Mouse (Mus musculus) forebrain, postnatal 0 days (tissue): ENCODE data around the gene Nos1. TPM values are rescaled to one million over a fixed set of nuclear protein-coding genes. Genes with fewer than 3 reads are reported as not detected.

Experiments used
- ATAC-seq: fragments of 200-750 bp; cut with Nextera tagmentation; 2 replicates; pipeline ENCODE4 v1.8.0; 2017; ENCODE audit warnings: mild to moderate bottlenecking, moderate library complexity
- DNase-seq: peaks from one replicate; pipeline ENCODE4 v3.0.0-alpha.2; 2015
- H3K27ac ChIP-seq: fragments of 300-500 bp; sonication (generic); 2 replicates; pipeline ENCODE4 v1.5.1; 2014; ENCODE audit warnings: low read depth, mild to moderate bottlenecking, antibody characterized with exemption, low read length, moderate library complexity, mixed read lengths
- H3K27me3 ChIP-seq: fragments of 300-500 bp; sonication (generic); 2 replicates; pipeline ENCODE4 v1.6.1; 2014; ENCODE audit warnings: mild to moderate bottlenecking, low read length, mixed read lengths; ENCODE audit not compliant: insufficient read depth
- H3K36me3 ChIP-seq: fragments of 300-500 bp; sonication (generic); 2 replicates; pipeline ENCODE4 v1.6.1; 2014; ENCODE audit warnings: mild to moderate bottlenecking, moderate library complexity; ENCODE audit not compliant: insufficient read depth
- H3K4me1 ChIP-seq: fragments of 300-500 bp; sonication (generic); 2 replicates; pipeline ENCODE4 v1.6.1; 2014; ENCODE audit warnings: antibody characterized with exemption; ENCODE audit not compliant: insufficient read depth
- H3K4me2 ChIP-seq: fragments of 300-500 bp; sonication (generic); 2 replicates; pipeline ENCODE4 v1.6.1; 2014; ENCODE audit warnings: low read depth, mild to moderate bottlenecking, moderate library complexity
- H3K4me3 ChIP-seq: fragments of 300-500 bp; sonication (generic); 2 replicates; pipeline ENCODE4 v1.5.1; 2014; ENCODE audit warnings: low read depth, low read length, mixed read lengths
- H3K9ac ChIP-seq: fragments of 300-500 bp; sonication (generic); 2 replicates; pipeline ENCODE4 v1.6.1; 2014; ENCODE audit warnings: mild to moderate bottlenecking
- H3K9me3 ChIP-seq: fragments of 300-500 bp; sonication (generic); 2 replicates; pipeline ENCODE4 v1.6.1; 2016; ENCODE audit warnings: low read length
- CTCF ChIP-seq: sonication (generic); IDR thresholded peaks from 2 replicates; pipeline ENCODE4 v1.5.1; 2016; ENCODE audit warnings: antibody characterized with exemption, control low read depth, low read depth
- WGBS: fragments of 180-500 bp; shearing (Covaris S2); extraction: QIAGEN DNeasy Blood & Tissue Kit; methylation state at CpG from one replicate; pipeline ENCODE4 v1.1.7; 2014; 5-methylcytosine and 5-hydroxymethylcytosine counted together
- polyA plus RNA-seq: library from polyadenylated mRNA; unstranded; fragments of >200 nt; fragmentation: Nextera tagmentation; extraction: Ambion mirVana; gene quantifications from 2 replicates; pipeline ENCODE4 v1.2.1, GENCODE M21; 2015
- total RNA-seq: library from RNA; depleted of rRNA; stranded (reverse); fragments of >200 nt; gene quantifications from 2 replicates; pipeline ENCODE4 v1.2.3, GENCODE M21; 2014; rRNA removed

The Nos1 gene
- total RNA-seq: 16.9 and 18.1 TPM in 2 replicates
- 3.8 and 4.1 TPM in 2 replicates for polyA plus RNA-seq

DNA sequence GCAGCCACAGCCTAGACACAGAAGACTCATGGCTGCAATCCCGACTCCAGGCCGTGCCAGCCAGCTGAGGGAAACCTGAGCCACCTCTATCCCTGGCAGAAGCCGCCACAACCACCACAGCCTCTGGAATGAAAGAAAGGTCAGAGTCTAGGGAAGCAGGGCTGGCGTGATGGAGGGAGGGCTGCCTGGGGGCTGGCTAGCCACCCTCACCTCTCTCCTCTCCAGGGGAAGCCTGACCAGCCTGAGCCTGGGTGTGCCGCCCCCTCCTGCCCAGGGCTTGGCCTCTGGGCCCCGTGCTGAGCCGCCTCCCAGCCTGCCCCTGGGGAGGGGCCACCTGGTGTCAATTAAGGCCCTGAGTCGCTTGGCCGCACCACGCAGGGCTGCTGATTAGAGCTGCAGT, at the start of gene Nos1:
Gene Nos1 (plus strand): TSS at position 352 of the 400 bp plus-strand sequence.
- H3K36me3 ChIP-seq: no peaks in the 10 kb centered on the region
- H3K27ac ChIP-seq: no peak within 1 kb of the TSS
- TF ChIP-seq CTCF: no peak
- no peak within 1 kb of the TSS for H3K9ac ChIP-seq
- H3K27me3 ChIP-seq: no peaks in the 10 kb centered on the region
- H3K4me1 ChIP-seq: no peaks in the 10 kb centered on the region
- H3K4me2 ChIP-seq: no peak within 1 kb of the TSS
- H3K9me3 ChIP-seq: no peaks in the 10 kb centered on the region
- ATAC-seq: no peak
- DNase-seq: no peak
- 30% methylated on average over 9 of the region's 10 CpGs for WGBS
- H3K4me3 ChIP-seq: no peak within 1 kb of the TSS

DNA sequence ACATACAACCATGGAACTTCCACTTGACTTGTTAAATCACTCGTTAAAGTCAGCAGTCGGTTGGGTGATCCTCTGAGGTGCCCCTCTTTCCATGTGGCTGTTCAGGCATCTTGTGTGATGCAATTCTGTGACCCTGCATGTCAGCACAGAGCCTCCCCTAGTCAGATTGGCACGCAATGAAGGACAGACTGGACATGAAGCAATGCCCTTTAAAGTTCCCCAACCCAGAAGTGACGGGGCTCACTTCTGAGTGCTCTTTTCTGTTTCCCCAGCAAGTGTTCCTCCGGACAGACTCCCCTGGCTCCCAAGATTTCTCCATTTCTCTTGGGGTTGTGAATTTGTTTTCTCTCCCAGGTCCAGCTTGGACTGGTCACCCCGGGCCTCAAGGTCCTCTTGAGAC, 49.5 kb upstream of the Nos1 start:
- no peak overlapping the region for H3K4me2 ChIP-seq
- no peak overlapping the region for H3K27ac ChIP-seq
- H3K9me3 ChIP-seq: no peaks in the 10 kb centered on the region
- no peak overlapping the region for H3K9ac ChIP-seq
- ATAC-seq (no peak), DNase-seq (no peak)
- H3K4me3 ChIP-seq: no peak overlapping the region
- H3K4me1 ChIP-seq: no peaks in the 10 kb centered on the region
- 55% methylated on average over 6 of the region's 6 CpGs for WGBS
- no peaks in the 10 kb centered on the region for H3K36me3 ChIP-seq
- no peaks in the 10 kb centered on the region for H3K27me3 ChIP-seq
- no peak for TF ChIP-seq CTCF

DNA sequence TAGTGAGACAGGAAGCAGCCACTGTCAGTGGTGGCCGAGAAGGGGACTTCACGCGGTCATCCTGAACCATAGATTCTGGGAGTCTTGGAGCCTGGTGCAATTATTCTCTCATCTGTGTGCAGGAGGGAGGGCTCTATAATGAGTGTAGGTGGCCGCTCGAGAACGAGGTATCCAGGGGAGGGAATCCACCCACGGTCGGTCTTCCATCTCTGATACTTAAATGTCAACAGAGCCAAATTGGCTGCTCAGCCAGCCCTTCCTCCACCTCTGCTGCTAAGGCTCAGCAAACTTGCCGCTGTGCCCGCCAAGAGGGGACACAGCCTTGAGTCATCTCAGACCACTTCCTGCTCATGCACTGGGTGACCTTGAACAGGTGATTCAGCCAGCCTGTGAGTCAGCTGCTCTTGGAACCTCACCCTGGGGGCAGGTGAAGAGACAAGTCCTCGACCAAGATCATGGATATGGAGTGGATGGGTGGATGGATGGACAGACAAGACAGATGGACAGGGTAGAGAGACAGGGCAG, 36.1 kb upstream of the Nos1 start:
- H3K27me3 ChIP-seq: no peaks in the 10 kb centered on the region
- no peak for TF ChIP-seq CTCF
- H3K9me3 ChIP-seq: no peaks in the 10 kb centered on the region
- ATAC-seq (no peak), DNase-seq (no peak)
- H3K4me3 ChIP-seq: no peak overlapping the region
- H3K27ac ChIP-seq: no peak overlapping the region
- no peak overlapping the region for H3K9ac ChIP-seq
- no peaks in the 10 kb centered on the region for H3K4me1 ChIP-seq
- H3K4me2 ChIP-seq: no peak overlapping the region
- WGBS: 76% methylated on average over 11 of the region's 11 CpGs
- H3K36me3 ChIP-seq: no peaks in the 10 kb centered on the region

DNA sequence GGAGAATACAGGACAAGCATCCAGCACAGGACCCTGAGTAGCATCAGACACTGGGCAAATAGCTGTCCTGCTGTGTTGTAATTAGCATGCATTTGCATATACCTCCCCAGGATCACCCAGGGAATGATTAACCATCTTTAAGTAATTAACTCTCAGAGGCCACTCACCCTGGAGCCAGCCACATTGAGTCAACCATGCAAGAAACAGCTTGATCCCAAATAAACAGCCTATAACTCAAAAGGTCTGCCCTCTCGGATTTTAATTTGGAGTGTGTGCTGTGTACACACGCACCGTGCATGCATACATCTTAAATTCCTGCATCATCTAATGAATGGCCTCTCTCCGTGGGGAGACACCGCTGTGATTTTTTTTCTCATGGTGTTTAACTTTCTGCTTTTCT, 31.5 kb upstream of the Nos1 start:
- H3K4me2 ChIP-seq: no peak overlapping the region
- H3K27ac ChIP-seq: no peak overlapping the region
- no peaks in the 10 kb centered on the region for H3K27me3 ChIP-seq
- no peaks in the 10 kb centered on the region; the same call in 1 of the 2 replicates for H3K36me3 ChIP-seq
- H3K9me3 ChIP-seq: no peaks in the 10 kb centered on the region
- no peak for TF ChIP-seq CTCF
- DNase-seq (no peak), ATAC-seq (no peak)
- no peaks in the 10 kb centered on the region for H3K4me1 ChIP-seq
- no peak overlapping the region for H3K9ac ChIP-seq
- WGBS: 8% methylated on average over 5 of the region's 5 CpGs
- H3K4me3 ChIP-seq: no peak overlapping the region

DNA sequence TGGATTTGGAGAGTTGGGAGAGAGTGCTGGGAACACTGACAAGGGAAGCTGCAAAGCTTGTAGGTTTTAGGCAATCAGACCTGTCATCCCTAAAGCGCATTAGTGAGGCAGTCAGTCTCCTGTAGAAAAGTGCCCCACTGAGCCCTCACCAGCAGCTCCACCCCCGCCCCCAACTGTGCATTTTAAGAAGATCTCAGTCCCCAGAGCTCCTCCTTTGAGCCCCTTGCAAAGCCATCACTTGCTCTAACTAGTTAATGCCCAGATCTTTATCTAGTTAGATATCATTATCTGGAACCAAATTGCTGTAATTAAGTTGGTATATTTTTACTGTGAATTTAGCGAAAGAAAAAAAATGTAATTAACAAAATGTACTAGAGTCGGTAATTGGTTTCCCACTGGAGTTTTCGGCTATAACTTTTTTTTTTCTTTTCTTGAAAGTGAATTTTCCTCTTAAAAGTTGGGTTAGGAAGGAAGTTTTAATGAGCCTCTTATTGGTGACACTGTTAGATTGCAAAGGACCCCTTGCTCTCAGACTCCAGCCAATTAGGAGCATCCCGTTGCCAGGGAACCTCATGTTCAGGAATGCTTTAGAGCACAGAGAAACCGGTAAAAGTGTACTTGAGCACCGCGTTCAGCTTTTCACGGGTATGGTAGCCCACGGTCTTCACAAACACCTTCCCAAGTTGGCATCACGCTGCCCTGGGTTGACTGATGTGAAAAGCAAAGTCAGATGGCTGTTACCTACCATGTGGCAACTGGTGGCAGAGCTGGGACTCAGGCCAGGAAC, 22.9 kb upstream of the Nos1 start:
- H3K9ac ChIP-seq: no peak overlapping the region
- no peaks in the 10 kb centered on the region for H3K27me3 ChIP-seq
- no peak for TF ChIP-seq CTCF
- WGBS: 7% methylated on average over 12 of the region's 12 CpGs
- H3K27ac ChIP-seq: no peak overlapping the region
- H3K4me1 ChIP-seq: no peaks in the 10 kb centered on the region
- no peaks in the 10 kb centered on the region for H3K9me3 ChIP-seq
- H3K4me2 ChIP-seq: no peak overlapping the region
- peak; percentile 16 for DNase-seq
- peaks cover 2% of the 10 kb centered on the region; the same call in 1 of the 2 replicates for H3K36me3 ChIP-seq
- no peak for ATAC-seq
- H3K4me3 ChIP-seq: no peak overlapping the region

DNA sequence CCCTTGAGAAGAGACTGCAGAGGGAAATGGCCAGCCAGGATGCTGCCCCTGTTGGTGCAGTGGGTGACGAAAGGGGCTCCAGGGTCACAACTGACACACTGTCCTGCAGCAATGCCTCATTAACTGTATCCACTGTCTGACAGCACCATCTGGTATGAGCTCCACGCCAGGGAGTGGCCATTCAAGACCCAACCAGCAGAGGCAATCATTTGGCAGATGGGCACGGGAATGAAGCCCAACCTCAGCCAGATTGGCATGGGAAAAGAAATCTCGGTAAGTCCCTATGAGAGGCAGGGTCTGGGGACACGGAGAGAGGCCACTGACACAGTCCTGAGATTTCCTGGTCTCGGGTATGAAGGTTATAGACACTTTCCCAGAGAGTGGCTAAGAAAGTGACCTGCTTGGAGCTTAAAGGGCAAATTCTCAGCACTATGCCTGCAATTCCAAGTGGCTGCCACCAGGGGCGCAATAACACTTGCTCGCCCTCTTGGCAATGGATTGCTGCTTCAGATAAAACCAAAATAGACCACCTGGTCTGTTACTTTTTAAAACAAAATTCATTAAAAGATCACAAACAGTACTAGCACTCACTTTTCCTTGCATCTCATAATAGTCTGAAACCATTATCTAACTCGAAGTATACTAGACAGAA, 19.5 kb upstream of the Nos1 start:
- DNase-seq: no peak

DNA sequence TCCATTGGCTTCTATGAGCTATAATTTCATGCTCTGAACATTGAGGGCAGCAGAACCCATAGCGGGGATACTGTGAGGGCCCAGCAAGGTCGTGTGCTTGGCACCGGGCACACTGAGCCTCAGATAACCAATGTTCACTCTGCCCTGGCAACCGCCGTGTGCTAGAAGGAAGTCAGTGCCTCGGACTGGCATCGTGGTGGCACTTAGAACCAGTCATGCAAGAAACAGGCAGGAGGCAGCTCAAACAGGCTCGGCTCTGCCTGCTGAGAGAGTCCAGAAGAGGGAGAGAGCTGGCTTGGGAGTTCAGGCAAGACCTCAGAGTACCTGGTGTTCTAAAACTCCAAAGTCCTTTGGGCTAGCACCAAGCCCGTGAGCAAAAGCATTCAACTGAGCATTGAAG, 16.3 kb upstream of the Nos1 start:
- Histone ChIP-seq H3K4me1 (no peaks in the 10 kb centered on the region), H3K9ac (no peak overlapping the region), H3K36me3 (peaks cover 18% of the 10 kb centered on the region), H3K4me3 (no peak overlapping the region), H3K9me3 (no peaks in the 10 kb centered on the region), H3K27ac (no peak overlapping the region), H3K27me3 (no peaks in the 10 kb centered on the region), H3K4me2 (no peak overlapping the region)
- ATAC-seq (no peak), DNase-seq (no peak)
- no peak for TF ChIP-seq CTCF
- 80% methylated on average over 9 of the region's 9 CpGs for WGBS

More for the DNA sequence above, 19.5 kb upstream of the Nos1 start:
- Histone ChIP-seq H3K9ac (no peak overlapping the region), H3K27me3 (no peaks in the 10 kb centered on the region), H3K4me2 (no peak overlapping the region), H3K36me3 (peaks cover 18% of the 10 kb centered on the region), H3K9me3 (no peaks in the 10 kb centered on the region), H3K27ac (no peak overlapping the region), H3K4me3 (no peak overlapping the region), H3K4me1 (no peaks in the 10 kb centered on the region)
- 72% methylated on average over 9 of the region's 9 CpGs for WGBS
- ATAC-seq: no peak
- TF ChIP-seq CTCF: peak; percentile 45
